15 mouse cellular contexts compared by ENCODE assay signal in genomic region chr6:77738640-77739039, GRCm38 (mm10).
"Had no signal": no experiment of that assay in that cellular context is flagged by ENCODE, and none has a peak within 500 bp of the region (broad histone marks: within the 10 kb centered on the region; RNA-seq: fewer than 3 reads in every experiment).

No protein-coding gene starts in this region.

- H3K4me3 ChIP-seq: left cerebral cortex, adult 2 months; limb, embryonic 15.5 days; liver, embryonic 12.5 days; midbrain, embryonic 15.5 days; neural tube, embryonic 13.5 days had no signal

- H3K9ac ChIP-seq: limb, embryonic 15.5 days; liver, embryonic 12.5 days; lung, embryonic 14.5 days; midbrain, embryonic 15.5 days; neural tube, embryonic 13.5 days had no signal

- ATAC-seq: liver, embryonic 12.5 days; midbrain, embryonic 15.5 days had no signal

- H3K9me3 ChIP-seq: limb, embryonic 15.5 days; liver, embryonic 12.5 days; midbrain, embryonic 15.5 days; neural tube, embryonic 13.5 days had no signal

- H3K27ac ChIP-seq: kidney, postnatal 0 days; left cerebral cortex, adult 2 months; limb, embryonic 15.5 days; liver, embryonic 12.5 days; midbrain, embryonic 15.5 days; neural tube, embryonic 13.5 days had no signal

- H3K4me2 ChIP-seq: limb, embryonic 15.5 days; liver, embryonic 12.5 days; lung, embryonic 14.5 days; midbrain, embryonic 11.5 days; midbrain, embryonic 15.5 days; neural tube, embryonic 13.5 days had no signal

- H3K36me3 ChIP-seq: limb, embryonic 15.5 days; liver, embryonic 12.5 days; midbrain, embryonic 15.5 days; neural tube, embryonic 13.5 days had no signal

- H3K27me3 ChIP-seq: limb, embryonic 15.5 days; liver, embryonic 12.5 days; midbrain, embryonic 15.5 days; neural tube, embryonic 13.5 days had no signal

- H3K4me1 ChIP-seq: limb, embryonic 15.5 days; liver, embryonic 12.5 days; midbrain, embryonic 15.5 days had no signal

- DNase-seq: kidney, adult 9 months; kidney, postnatal 36 days; lung, embryonic 14.5 days; lung, postnatal 10 days; lung, postnatal 4 days; right cerebral cortex, adult 18-20 months; right cerebral cortex, postnatal 25 days; thymus, postnatal 36 days had no signal
